Mouse (Mus musculus) cerebral cortex, adult 2 months (tissue): ENCODE measurements around the gene 4930435E12Rik.

Experiments
- WGBS: fragments of 180-500 bp; shearing (Covaris S2); methylation state at CpG from one replicate; pipeline ENCODE4 v1.1.7; 2018; 5-methylcytosine and 5-hydroxymethylcytosine counted together

4930435E12Rik gene

DNA sequence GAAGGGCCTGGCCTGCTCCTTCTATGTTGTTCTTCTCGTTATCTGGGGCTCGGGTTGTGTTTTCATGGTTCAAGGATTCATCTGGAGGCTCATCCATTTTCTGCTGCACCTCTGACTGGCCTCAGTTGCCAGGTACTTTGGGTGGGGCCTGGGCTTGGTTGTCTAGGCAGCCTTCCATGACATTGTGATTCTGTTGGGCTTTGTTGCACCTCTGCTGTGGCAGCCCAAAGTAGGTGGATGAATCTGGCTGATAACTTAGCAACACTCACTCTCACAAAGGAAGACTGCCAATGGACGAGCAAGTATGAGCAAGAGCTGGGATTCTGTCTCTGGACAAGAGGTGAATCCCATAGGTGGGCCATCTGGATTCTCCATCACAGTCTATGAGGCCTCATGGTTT is at the start of gene 4930435E12Rik:
Gene 4930435E12Rik, minus strand, starts transcription at position 101 of the 400 bp plus-strand sequence.
- WGBS, result 93% methylated on average over 3 of the region's 3 CpGs

DNA sequence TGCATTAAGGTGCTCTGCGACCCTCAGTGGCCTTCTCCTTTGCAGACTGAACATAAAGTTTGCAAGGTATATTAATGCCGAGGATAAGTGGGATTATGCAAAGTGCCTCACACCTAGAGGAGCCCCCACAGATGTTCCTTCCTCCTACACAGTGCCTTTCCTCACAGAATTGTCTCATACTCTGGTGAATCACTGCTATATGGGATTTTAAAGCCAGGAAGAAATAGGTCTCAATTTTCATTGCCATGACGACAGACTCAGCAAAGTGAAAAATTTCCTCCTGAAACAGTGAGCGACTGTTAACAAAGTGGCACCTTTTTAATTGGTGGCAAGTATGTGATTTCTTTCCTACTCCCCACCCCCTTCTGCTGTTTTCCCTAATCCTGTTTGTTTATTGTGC is 45.9 kb upstream of the 4930435E12Rik start:
- 25% methylated on average over 4 of the region's 4 CpGs for WGBS

- 48% methylated on average over 4 of the region's 4 CpGs for WGBS
Measured at GRCm38 (mm10) chr16:38873231-38873630, 44.7 kb upstream of the 4930435E12Rik start.

DNA sequence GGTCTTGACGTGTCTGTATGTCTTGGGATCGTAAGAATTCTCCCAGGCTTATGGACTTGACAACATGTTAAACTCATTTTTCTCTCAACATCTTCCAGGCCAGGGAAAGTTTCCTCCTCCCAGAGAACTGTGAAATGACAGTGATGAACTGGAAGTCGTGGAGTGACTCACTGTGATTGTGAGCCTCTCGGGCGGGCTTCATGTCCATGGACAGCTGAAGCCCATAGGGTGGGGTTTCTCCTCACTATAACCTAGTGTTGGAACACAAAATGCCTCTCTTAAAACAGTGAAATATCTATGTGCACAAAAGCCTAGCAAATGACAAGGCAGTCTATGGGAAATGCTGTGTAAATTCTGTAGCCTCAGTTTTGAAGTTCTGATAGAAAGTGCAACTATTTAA is 35.8 kb upstream of the 4930435E12Rik start:
- WGBS, result 83% methylated on average over 5 of the region's 5 CpGs

DNA sequence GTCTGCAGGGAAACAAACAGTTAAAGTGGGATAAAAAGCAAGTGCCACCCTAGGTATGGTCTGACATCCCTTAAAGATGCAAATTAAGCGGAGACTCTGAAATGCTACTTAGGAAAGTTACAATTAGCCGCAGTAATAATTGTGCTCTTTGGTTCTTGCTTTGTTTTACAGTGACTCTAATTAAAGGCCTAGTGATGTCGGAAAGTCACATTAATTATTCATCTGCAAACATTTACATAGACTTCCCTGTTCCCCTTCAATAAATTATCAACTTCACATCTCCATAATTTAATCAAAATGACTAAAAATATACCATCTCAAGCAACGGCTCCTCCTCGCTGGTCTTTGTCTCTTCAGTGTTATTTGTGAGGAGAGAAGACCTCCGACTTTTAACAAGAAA is 32.0 kb upstream of the 4930435E12Rik start:
- 70% methylated on average over 6 of the region's 6 CpGs for WGBS

DNA sequence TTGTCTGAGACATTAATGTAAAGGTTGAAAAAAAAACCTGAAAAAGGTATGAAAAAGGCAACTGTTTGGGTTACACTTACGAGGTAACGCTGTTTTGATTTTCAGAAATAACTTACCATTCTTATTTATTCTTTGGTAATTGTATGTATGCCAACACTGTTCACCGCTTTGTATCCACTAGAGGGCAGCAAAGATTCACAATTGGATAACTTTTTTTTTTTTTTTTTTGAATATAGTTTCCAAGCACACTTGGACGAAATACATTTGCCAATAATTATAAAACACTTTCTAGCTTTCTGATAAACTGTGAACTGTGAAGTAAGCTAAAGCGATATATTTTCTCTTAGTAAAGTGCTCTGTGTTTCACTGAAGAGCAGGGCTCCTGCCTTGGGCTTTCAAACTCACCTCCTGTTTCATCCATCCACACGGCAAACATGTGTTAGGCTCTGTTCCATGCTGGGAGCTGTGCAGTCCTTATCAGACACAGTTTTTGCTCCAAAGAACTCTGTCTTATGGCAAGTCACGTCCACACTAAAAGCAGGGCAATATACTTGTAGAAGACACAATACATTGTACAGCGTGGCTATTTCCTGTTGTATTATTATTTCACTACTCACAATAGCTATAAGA is 29.7 kb upstream of the 4930435E12Rik start:
- WGBS, result 20% methylated on average over 8 of the region's 8 CpGs

DNA sequence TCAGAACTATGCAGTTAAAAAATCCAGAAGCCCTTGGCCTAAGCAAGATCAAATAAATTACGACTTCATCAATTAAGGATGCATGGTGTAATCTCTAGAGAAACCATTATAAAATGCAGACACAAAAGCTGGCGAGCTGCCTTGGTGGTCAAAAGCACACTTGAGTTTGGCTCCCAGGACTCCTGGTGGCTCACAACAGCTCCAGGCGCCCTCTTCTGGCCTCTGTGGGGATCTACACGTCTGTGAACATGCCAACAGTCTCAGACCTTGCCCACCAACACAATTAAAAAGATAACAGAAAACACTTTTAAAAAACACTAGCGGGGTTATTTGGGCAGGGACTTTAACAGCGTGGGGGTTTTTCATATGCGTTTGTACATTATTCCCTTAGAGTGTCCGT is 16.0 kb downstream of the 4930435E12Rik start:
- 30% methylated on average over 8 of the region's 8 CpGs for WGBS

DNA sequence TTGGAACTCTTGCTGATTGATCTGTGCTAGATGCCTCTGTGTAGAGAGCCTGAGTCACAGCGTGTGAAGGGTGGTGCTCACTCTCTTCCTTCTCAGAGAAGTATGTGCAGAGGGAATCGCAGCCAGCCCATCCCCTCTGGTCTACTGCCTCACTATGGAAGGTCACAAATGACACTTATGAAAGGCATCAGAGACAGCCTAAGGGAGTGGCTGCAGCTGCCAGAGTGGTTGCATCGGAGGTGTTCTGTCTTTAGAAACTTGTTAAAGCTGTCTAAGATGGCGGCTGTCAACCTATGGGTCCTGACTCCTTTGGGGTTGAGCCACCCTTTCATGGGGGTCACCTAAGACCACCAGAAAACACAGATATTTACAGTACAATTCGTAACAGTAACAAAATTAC is 18.4 kb downstream of the 4930435E12Rik start:
- 89% methylated on average over 5 of the region's 5 CpGs for WGBS

DNA sequence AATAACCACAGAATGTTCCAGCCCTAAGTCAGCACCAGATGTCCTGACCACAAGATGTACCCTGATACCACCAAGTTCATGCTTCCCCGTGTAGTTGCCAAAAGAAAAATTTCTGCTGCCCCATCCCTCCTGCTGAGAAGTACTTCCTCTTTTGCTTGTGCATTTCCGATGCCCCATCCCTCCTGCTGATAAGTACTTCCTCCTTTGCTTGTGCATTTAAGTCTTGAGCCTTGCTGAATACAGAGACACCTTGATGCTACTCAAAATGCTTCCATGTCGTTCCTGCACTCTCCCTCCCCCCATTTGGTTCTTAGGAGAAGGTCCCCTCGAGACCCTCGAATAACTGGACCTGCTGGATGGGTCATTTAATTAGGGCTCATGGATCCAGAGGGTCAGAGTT is 20.8 kb downstream of the 4930435E12Rik start:
- 87% methylated on average over 5 of the region's 5 CpGs for WGBS

- WGBS, result 42% methylated on average over 10 of the region's 10 CpGs
Measured at GRCm38 (mm10) chr16:38800091-38800490, 28.5 kb downstream of the 4930435E12Rik start, which contains the start of gene Upk1b. Gene Upk1b, minus strand, starts transcription at chr16:38800328.

GRCm38 (mm10) chr16:38798957-38799450 is 29.5 kb downstream of the 4930435E12Rik start:
- 86% methylated on average over 3 of the region's 3 CpGs for WGBS

- WGBS, result 83% methylated on average over 6 of the region's 6 CpGs
Measured at GRCm38 (mm10) chr16:38793120-38793519, 35.4 kb downstream of the 4930435E12Rik start.

- WGBS, result 89% methylated on average over 3 of the region's 3 CpGs
Measured at GRCm38 (mm10) chr16:38789966-38790365, 38.6 kb downstream of the 4930435E12Rik start.

DNA sequence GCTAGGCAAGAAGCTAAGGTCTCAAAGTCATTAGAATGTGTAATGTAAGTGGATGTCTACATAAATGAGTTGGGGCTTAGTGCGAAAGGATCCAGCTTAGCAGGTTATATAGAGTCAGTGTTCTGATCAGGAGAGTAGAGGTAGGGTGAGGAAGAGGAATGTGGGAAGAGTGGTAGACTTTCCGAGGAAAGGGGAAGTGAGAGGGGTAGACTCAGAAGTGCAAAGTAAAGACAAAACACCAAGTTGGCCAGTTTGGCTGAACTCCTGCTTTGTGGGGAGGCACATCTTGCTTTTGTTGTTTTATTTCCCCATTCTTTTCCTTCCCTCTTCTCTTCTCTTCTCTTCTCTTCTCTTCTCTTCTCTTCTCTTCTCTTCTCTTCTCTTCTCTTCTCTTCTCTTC is 39.5 kb downstream of the 4930435E12Rik start:
- WGBS, result 86% methylated on average over 2 of the region's 2 CpGs

DNA sequence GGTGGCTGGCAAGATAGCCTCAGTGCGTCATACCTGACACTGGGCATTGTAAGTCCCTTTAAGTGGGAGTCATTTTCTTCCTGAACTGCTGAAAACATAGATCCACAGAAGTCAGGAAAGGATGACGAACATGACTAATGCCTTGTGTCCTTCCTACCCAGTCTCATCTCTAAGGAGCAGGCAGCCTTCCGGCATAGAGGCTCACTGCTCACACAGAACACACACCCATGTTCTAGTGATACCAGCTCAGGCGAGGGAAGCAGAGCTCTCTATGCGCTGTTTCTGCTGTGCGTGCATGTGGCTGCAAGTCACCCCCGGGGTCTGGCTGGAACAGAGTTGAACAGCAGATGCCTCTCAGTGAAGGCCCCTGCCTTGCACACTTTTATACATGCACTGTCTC is 43.2 kb downstream of the 4930435E12Rik start:
- WGBS, result 76% methylated on average over 7 of the region's 7 CpGs

DNA sequence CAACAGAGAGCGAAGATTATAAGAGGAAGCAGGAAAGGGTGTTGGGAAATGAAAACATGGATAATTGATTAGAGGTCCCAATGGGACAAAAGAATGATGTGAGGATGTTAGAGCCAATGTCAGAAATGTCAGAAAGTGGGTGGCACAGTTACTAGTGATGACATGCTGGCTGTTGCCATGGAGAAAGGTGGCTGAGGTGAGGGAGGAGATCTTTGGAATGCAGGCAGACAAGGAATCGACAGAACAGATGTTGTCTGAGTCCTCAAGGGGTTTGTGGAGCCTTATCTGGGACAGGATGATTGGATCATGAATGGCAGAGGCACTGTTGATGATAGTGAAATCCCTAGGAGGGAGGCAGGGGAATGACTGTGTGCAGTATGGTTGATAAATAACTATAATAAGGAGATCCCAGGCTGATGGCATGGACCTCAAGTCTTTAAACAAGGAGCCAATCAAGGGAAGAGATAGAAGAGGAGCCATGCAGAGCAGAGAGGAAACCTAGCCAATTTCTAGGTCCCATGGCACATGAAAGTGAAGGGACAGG is 46.0 kb downstream of the 4930435E12Rik start:
- 63% methylated on average over 2 of the region's 2 CpGs for WGBS

- 41% methylated on average over 2 of the region's 2 CpGs for WGBS
Measured at GRCm38 (mm10) chr16:38781946-38782345, 46.6 kb downstream of the 4930435E12Rik start.

DNA sequence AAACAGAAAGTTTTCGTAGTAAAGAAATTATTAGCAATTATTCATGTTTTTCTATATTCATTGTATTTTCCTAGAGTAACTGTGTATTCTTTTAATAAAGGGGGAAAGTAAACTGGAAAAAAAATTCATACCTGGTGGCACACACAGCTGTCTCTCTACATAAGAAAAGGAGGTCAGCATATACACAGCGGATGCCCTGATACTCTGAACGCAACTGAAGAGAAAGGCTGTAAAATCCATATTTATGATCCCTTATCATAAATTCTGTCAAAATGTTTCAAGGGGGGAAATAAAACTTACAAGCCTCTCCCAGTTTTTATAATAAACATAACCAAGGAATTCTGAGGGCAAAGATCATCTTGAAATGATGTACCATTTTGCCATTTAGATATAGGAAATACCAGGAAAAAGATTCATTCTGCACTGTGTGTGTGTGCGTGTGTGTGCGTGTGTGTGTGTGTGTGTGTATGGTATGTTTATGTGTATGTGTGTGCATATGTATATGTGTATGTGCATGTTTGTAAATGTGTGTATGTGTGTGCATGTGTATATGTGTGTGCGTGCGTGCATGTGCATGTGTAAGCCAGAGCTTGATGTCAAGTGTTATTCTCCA is 47.5 kb downstream of the 4930435E12Rik start:
- WGBS, result 98% methylated on average over 7 of the region's 7 CpGs

DNA sequence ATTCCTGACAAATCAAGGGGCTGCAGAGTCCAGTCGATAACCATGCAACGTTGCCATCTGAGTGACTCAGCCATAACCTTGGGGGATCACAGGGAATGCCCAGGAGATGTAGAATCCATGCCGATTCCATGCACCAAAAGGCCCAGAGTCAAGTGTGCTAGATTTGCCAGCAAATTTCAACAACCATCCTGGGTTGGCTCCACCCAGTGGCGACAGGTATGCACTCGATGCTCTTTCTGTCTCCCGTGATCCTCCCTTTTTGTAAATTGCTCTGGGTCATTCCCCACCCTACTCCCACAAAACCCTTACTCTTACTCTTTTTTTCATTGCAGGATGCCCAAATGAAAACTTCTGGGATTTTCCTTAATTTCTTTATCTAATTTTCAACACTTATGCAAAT is 52.2 kb downstream of the 4930435E12Rik start:
- 74% methylated on average over 6 of the region's 6 CpGs for WGBS

DNA sequence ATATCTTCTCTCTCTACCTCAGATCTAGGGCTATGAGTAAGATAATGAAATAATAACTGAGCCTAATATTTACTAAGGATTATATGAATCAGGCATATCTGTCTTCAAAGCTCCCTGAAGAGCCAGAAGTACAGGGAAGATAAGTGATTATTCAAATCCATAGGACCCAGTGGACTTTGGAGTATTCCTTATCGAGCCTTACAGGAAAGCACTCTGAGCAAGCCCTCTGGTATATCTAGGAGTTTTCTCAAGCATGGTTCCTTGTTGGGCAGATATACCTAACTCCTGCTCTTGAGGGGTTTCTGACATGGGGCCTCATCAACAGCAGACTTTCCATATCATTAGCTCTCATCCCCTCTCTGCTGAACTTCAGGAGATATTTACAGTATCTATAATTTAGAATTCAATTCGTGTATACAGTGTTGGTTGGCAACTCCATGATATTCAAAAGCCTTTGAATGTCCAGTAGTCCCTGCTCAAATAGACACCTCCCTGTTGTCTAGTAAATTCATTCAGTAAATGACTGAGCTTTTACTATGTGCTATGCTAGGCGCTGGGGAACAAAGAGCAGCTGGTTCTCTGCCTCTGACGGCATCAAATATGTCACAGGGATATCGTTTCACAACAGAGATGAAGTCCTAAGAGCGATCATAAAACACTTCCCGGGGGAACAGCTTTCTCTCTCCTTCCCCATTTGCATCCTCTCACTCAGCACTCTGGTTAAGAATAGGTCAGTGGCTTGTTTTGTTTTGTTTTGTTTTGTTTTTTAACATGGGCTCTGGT is 53.4 kb downstream of the 4930435E12Rik start:
- 63% methylated on average over 7 of the region's 7 CpGs for WGBS

DNA sequence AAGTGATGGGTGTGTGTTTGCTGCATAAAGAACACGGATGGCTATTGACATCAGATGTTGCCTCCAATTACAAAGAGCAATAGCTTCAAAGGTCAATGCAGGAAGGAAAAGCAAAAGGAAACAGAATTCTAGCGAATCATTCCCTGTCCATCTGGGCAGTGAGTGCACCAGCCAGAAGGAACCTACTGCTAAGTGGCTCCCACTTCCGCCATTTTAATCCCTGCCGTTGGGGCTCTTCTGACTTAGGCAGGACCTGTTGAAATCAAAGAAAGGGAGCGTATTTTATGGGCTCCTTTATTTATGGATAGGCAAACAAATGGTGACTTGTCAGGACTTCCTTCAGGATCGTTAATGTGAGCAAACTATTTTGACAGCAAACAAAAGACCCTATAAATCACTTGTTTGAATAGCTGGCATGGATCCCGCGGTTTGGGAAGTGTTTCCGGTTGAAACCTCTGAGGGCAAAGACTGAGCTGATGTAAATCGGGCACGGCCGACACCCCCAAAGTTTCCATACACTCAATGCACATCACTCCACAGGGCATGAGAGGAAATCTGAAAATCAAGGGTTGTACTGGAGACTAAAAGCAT is 55.5 kb downstream of the 4930435E12Rik start:
- WGBS, result 51% methylated on average over 12 of the region's 12 CpGs

- WGBS, result 94% methylated on average over 6 of the region's 6 CpGs
Measured at GRCm38 (mm10) chr16:38771145-38771544, 57.4 kb downstream of the 4930435E12Rik start.
